Mouse (Mus musculus) forebrain, embryonic 16.5 days (tissue): ENCODE results near the gene Cyth4. TPM values are rescaled to one million over a fixed set of nuclear protein-coding genes. Genes with fewer than 3 reads are reported as not detected.

ENCODE experiments used
- ATAC-seq: fragments of 200-750 bp; cut with Nextera tagmentation; 2 replicates; pipeline ENCODE4 v1.8.0; 2017; ENCODE audit warnings: mild to moderate bottlenecking, moderate library complexity
- H3K27ac ChIP-seq: fragments of 300-500 bp; sonication (generic); 2 replicates; pipeline ENCODE4 v1.5.1; 2014; ENCODE audit warnings: low read length, control low read depth
- H3K27me3 ChIP-seq: fragments of 300-500 bp; sonication (generic); replicated peaks from 2 replicates; pipeline ENCODE4 v1.6.1; 2014; ENCODE audit warnings: low read length; ENCODE audit not compliant: control insufficient read depth, insufficient read depth
- H3K36me3 ChIP-seq: fragments of 300-500 bp; sonication (generic); 2 replicates; pipeline ENCODE4 v1.6.1; 2014; ENCODE audit not compliant: control insufficient read depth, insufficient read depth
- H3K4me1 ChIP-seq: fragments of 300-500 bp; sonication (generic); replicated peaks from 2 replicates; pipeline ENCODE4 v1.6.1; 2014; ENCODE audit warnings: low read length; ENCODE audit not compliant: control insufficient read depth, insufficient read depth
- H3K4me2 ChIP-seq: fragments of 300-500 bp; sonication (generic); 2 replicates; pipeline ENCODE4 v1.6.1; 2014; ENCODE audit warnings: mild to moderate bottlenecking, low read length, control low read depth
- H3K4me3 ChIP-seq: fragments of 300-500 bp; sonication (generic); replicated peaks from 2 replicates; pipeline ENCODE4 v1.5.1; 2014; ENCODE audit warnings: mild to moderate bottlenecking, low read length, control low read depth
- H3K9ac ChIP-seq: fragments of 300-500 bp; sonication (generic); replicated peaks from 2 replicates; pipeline ENCODE4 v1.6.1; 2014; ENCODE audit warnings: low read depth, low read length, control low read depth
- H3K9me3 ChIP-seq: fragments of 300-500 bp; sonication (generic); 2 replicates; pipeline ENCODE4 v1.6.1; 2016; ENCODE audit warnings: low read length; ENCODE audit not compliant: control insufficient read depth
- WGBS: fragments of 180-500 bp; shearing (Covaris S2); extraction: QIAGEN DNeasy Blood & Tissue Kit; methylation state at CpG from one replicate; pipeline ENCODE4 v1.1.7; 2014; 5-methylcytosine and 5-hydroxymethylcytosine counted together
- polyA plus RNA-seq: library from polyadenylated mRNA; unstranded; fragments of >200 nt; fragmentation: Nextera tagmentation; extraction: Ambion mirVana; gene quantifications from 2 replicates; pipeline ENCODE4 v1.2.1, GENCODE M21; 2015

Cyth4 gene
- polyA plus RNA-seq, 1 experiment from 2014 or later = 4.5 TPM

DNA sequence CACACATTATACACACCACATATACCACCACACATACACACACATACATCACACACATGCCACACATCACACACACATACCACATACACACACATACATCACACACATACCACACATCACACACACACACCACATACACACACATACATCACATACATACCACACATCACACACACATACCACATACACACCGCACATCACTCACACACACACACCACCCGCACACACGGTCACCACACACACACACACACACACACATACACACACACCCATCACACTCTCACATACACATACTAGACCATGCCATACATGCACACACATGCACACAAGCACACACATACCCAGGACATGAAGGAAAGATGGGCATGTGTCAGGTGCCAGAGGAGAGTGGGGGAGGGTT lies 33.5 kb upstream of the Cyth4 start:
- 96% methylated on average over 3 of the region's 3 CpGs for WGBS
- Histone ChIP-seq H3K9me3 (no peaks in the 10 kb centered on the region), H3K27me3 (no peaks in the 10 kb centered on the region), H3K4me2 (no peak overlapping the region), H3K4me3 (no peak overlapping the region), H3K36me3 (no peaks in the 10 kb centered on the region), H3K9ac (no peak overlapping the region), H3K27ac (no peak overlapping the region), H3K4me1 (no peaks in the 10 kb centered on the region)
- ATAC-seq = no peak

- Histone ChIP-seq H3K4me1 (no peaks in the 10 kb centered on the region), H3K27ac (no peak overlapping the region), H3K9me3 (no peaks in the 10 kb centered on the region), H3K36me3 (no peaks in the 10 kb centered on the region), H3K4me2 (no peak overlapping the region), H3K4me3 (no peak overlapping the region), H3K9ac (no peak overlapping the region), H3K27me3 (no peaks in the 10 kb centered on the region)
- no peak for ATAC-seq
- 86% methylated on average over 5 of the region's 5 CpGs for WGBS
These were observed 32.9 kb upstream of the Cyth4 start for GRCm38 (mm10) chr15:78563937-78564336.

GRCm38 (mm10) chr15:78564764-78565435 lies 31.9 kb upstream of the Cyth4 start:
- H3K4me1 ChIP-seq = no peaks in the 10 kb centered on the region
- ATAC-seq = no peak
- no peak overlapping the region for H3K27ac ChIP-seq
- no peak overlapping the region for H3K9ac ChIP-seq
- H3K4me2 ChIP-seq = no peak overlapping the region
- 72% methylated on average over 11 of the region's 11 CpGs for WGBS
- H3K4me3 ChIP-seq = no peak overlapping the region
- H3K9me3 ChIP-seq = no peaks in the 10 kb centered on the region
- H3K27me3 ChIP-seq = no peaks in the 10 kb centered on the region
- no peaks in the 10 kb centered on the region for H3K36me3 ChIP-seq

DNA sequence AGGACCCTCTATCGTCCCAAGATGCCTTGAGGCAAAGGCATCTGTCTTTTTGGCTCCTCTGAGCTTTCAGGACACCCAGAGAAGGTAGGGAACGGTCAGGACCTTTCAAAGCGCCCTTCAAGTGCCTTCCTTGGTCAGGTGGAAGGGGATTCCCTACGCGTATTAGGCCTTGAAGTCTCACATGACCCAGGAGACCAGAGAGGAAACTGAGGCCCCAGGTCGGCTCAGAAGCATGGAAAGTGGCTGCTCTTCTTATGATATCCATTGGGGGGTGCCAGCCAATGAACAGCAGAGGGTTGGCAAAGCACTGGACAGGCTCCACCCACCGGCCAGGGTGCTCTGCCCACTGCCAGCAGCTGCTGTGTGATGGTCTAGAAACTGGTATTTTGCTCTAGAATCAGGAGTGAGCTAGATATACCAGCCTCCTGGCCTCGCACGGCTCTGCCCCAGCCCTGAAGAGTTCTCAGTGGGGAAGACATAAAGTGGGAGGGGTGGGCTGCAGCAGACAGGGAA lies 29.2 kb upstream of the Cyth4 start:
- Histone ChIP-seq H3K36me3 (no peaks in the 10 kb centered on the region), H3K27ac (no peak overlapping the region), H3K9me3 (no peaks in the 10 kb centered on the region), H3K9ac (no peak overlapping the region), H3K4me3 (no peak overlapping the region), H3K27me3 (no peaks in the 10 kb centered on the region), H3K4me1 (no peaks in the 10 kb centered on the region), H3K4me2 (no peak overlapping the region)
- no peak for ATAC-seq
- WGBS = 75% methylated on average over 9 of the region's 9 CpGs

GRCm38 (mm10) chr15:78570170-78570569 lies 26.7 kb upstream of the Cyth4 start:
- no peak overlapping the region for H3K9ac ChIP-seq
- no peak overlapping the region for H3K4me2 ChIP-seq
- ATAC-seq = no peak
- H3K27me3 ChIP-seq = no peaks in the 10 kb centered on the region
- no peak overlapping the region for H3K27ac ChIP-seq
- whole genome bisulfite sequencing = 98% methylated on average over 5 of the region's 5 CpGs
- H3K9me3 ChIP-seq = no peaks in the 10 kb centered on the region
- no peaks in the 10 kb centered on the region for H3K36me3 ChIP-seq
- H3K4me3 ChIP-seq = no peak overlapping the region
- H3K4me1 ChIP-seq = no peaks in the 10 kb centered on the region

DNA sequence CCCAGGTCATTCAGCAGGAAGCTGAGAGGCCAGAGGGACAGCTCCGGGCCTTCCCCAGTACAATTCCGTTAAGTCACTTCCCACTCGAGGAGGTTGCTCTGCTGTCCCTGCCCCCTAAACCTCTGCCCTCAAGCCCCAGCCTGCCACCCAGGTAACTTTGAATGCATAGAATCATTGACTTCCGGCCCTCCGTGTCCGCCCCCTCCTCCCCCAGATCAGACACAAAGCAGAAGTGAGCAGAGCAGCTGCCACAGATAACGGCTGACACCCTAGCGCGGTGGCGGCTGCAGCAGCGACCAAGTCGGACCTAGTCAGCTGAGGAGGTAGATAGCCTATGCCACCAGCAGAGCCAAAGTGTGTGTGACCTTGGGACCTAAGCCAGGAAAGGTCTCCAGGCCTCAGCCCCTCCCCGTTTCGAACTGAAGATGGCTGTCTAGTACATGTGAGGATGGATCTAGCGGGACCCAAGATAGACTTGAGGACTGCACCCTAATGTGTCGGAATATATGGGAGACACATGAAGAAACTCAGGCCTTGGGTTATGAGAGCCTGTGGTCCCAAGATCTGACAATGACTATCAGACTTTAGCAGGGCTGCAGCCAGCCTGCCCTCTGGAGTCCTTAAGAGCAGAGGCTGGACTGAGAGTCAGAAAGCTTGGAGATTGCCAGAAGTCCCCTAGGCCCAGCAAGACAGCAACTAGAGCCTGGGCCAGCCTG lies 25.1 kb upstream of the Cyth4 start:
- Histone ChIP-seq H3K9me3 (no peaks in the 10 kb centered on the region), H3K4me2 (no peak overlapping the region), H3K36me3 (no peaks in the 10 kb centered on the region), H3K27ac (no peak overlapping the region), H3K27me3 (no peaks in the 10 kb centered on the region), H3K4me3 (no peak overlapping the region), H3K4me1 (no peaks in the 10 kb centered on the region), H3K9ac (no peak overlapping the region)
- no peak for ATAC-seq
- WGBS = 76% methylated on average over 16 of the region's 16 CpGs

GRCm38 (mm10) chr15:78572270-78572600 lies 24.6 kb upstream of the Cyth4 start:
- H3K9me3 ChIP-seq = no peaks in the 10 kb centered on the region
- H3K27ac ChIP-seq = no peak overlapping the region
- no peak for ATAC-seq
- no peak overlapping the region for H3K4me3 ChIP-seq
- 89% methylated on average over 5 of the region's 5 CpGs for WGBS
- no peak overlapping the region for H3K9ac ChIP-seq
- H3K4me1 ChIP-seq = no peaks in the 10 kb centered on the region
- H3K27me3 ChIP-seq = no peaks in the 10 kb centered on the region
- no peaks in the 10 kb centered on the region for H3K36me3 ChIP-seq
- H3K4me2 ChIP-seq = no peak overlapping the region

DNA sequence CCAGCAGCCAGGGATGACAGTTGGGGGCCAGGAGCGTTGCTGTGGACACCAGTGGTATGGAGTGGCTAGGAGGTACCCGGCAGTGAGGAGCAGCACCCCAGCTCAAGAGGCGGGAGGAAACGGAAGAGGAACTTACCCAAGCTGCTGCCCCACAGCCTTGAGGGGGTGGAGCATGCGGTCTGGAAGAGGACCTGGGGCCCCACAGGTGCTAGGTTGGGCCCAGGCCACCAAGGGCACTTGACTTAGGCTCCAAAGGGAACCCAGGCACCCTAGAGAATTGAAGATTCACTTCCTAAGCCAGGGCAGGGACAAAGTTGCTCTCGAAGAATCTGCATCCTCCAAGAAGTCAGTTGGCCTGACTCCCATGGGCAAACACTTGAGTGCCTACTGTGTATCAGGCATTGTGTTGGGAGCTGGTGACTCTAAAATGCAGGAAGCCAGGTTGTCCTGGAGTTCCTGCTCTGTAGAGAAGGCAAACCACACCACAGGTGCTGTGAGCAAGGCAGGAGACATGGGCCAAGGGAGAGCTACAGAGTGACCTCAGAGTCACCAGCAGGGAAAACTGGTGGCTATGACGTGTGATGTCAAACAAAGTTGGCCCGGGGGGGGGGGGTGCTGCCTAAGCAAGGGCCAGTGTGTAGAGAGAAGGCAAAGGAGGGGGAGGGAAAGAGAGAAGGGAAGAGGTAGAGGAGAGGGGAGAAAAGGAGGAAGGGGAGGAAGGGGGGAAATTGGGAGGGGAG lies 24.0 kb upstream of the Cyth4 start, which contains the start of gene Rac2:
Rac2 (minus strand) TSS at position 126 of the 740 bp plus-strand sequence.
- Histone ChIP-seq H3K9me3 (no peaks in the 10 kb centered on the region), H3K4me2 (no peak within 1 kb of the TSS), H3K36me3 (no peaks in the 10 kb centered on the region), H3K9ac (no peak within 1 kb of the TSS), H3K27ac (no peak within 1 kb of the TSS), H3K27me3 (no peaks in the 10 kb centered on the region), H3K4me3 (no peak within 1 kb of the TSS), H3K4me1 (no peaks in the 10 kb centered on the region)
- 78% methylated on average over 8 of the region's 8 CpGs for WGBS
- ATAC-seq = no peak

- H3K36me3 ChIP-seq = no peaks in the 10 kb centered on the region
- H3K27me3 ChIP-seq = no peaks in the 10 kb centered on the region
- no peak overlapping the region for H3K27ac ChIP-seq
- H3K9me3 ChIP-seq = no peaks in the 10 kb centered on the region
- no peak overlapping the region for H3K4me2 ChIP-seq
- H3K4me1 ChIP-seq = peaks cover 19% of the 10 kb centered on the region
- ATAC-seq = no peak
- 73% methylated on average over 4 of the region's 4 CpGs for WGBS
- no peak overlapping the region for H3K4me3 ChIP-seq
- H3K9ac ChIP-seq = no peak overlapping the region
These were observed 20.5 kb upstream of the Cyth4 start for GRCm38 (mm10) chr15:78576284-78576810.
